Mouse (Mus musculus) adrenal gland, postnatal 36 days (tissue): ENCODE measurements around the gene Ncmap. TPM values are rescaled to one million over a fixed set of nuclear protein-coding genes. Genes with fewer than 3 reads are reported as not detected.
"Not testable (repeated sequence)": the region's sequence is repeated elsewhere in the genome, so short reads cannot be mapped to it uniquely, and the experiment has no call there.

Source experiments
- DNase-seq, 2 experiments: peaks; one replicate each; pipeline ENCODE4 v3.0.0; 2021; ENCODE audit warnings: mixed read lengths in 1 of 2
- total RNA-seq, 2 experiments: library from RNA; stranded (reverse); gene quantifications; 2 replicates each; pipeline ENCODE4 v1.2.3; 2021

Ncmap gene
- total RNA-seq, 2 experiments from 2014 or later: not detected

GRCm38 (mm10) chr4:135397551-135397950, 476 bp downstream of the Ncmap start:
- DNase-seq: no peak

- DNase-seq: no peak
These were observed 1.7 kb downstream of the Ncmap start for GRCm38 (mm10) chr4:135396303-135396702.

- DNase-seq: no peak
These were observed 2.7 kb downstream of the Ncmap start for GRCm38 (mm10) chr4:135395375-135395774.

GRCm38 (mm10) chr4:135394666-135395065, 3.4 kb downstream of the Ncmap start:
- DNase-seq: no peak

GRCm38 (mm10) chr4:135393381-135393780, 4.6 kb downstream of the Ncmap start:
- no peak for DNase-seq

- no peak for DNase-seq
These were observed 5.2 kb downstream of the Ncmap start for GRCm38 (mm10) chr4:135392801-135393200.

GRCm38 (mm10) chr4:135391014-135391413, 7.0 kb downstream of the Ncmap start:
- no peak for DNase-seq

- peak in 1 of 2 experiments; percentile 8 for DNase-seq
These were observed 12.4 kb downstream of the Ncmap start for GRCm38 (mm10) chr4:135385614-135386013.

GRCm38 (mm10) chr4:135382316-135382715, 15.7 kb downstream of the Ncmap start:
- peak; percentile 75 to 84 for DNase-seq

GRCm38 (mm10) chr4:135381355-135381754, 16.7 kb downstream of the Ncmap start:
- no peak for DNase-seq

- DNase-seq: peak in 1 of 2 experiments; percentile 20
These were observed 20.8 kb downstream of the Ncmap start for GRCm38 (mm10) chr4:135377241-135377640.

- DNase-seq: no peak
These were observed 22.6 kb downstream of the Ncmap start for GRCm38 (mm10) chr4:135375444-135375843.

- no peak for DNase-seq
These were observed 24.7 kb downstream of the Ncmap start for GRCm38 (mm10) chr4:135373299-135373698.

GRCm38 (mm10) chr4:135370372-135370771, 27.7 kb downstream of the Ncmap start:
- peak in 1 of 2 experiments; percentile 8 for DNase-seq

GRCm38 (mm10) chr4:135362828-135363227, 35.2 kb downstream of the Ncmap start:
- DNase-seq: no peak

GRCm38 (mm10) chr4:135361722-135362121, 36.3 kb downstream of the Ncmap start:
- no peak for DNase-seq

GRCm38 (mm10) chr4:135358736-135359135, 39.3 kb downstream of the Ncmap start:
- peak in 1 of 2 experiments; percentile 42 for DNase-seq

- peak in 1 of 2 experiments; percentile 16 for DNase-seq
These were observed 40.7 kb downstream of the Ncmap start for GRCm38 (mm10) chr4:135357221-135357920.

- no peak for DNase-seq
These were observed 42.0 kb downstream of the Ncmap start for GRCm38 (mm10) chr4:135355886-135356550.

- not testable (repeated sequence) for DNase-seq
These were observed 43.3 kb downstream of the Ncmap start for GRCm38 (mm10) chr4:135354751-135355150.

- peak; percentile 9 to 22 for DNase-seq
These were observed 44.1 kb downstream of the Ncmap start for GRCm38 (mm10) chr4:135353794-135354450.

- DNase-seq: peak; percentile 99 to 100
These were observed 44.8 kb downstream of the Ncmap start, which contains the start of gene Srrm1 for GRCm38 (mm10) chr4:135353066-135353793. Gene Srrm1, minus strand, starts transcription at chr4:135353321.
